Mouse (Mus musculus) right cerebral cortex, postnatal 25 days (tissue): ENCODE results near the gene Nek2.

ENCODE experiments used
- DNase-seq: peaks from one replicate; pipeline ENCODE4 v3.0.0; 2022

Nek2 gene

GRCm38 (mm10) chr1:191861247-191861646 lies 40.0 kb downstream of the Nek2 start:
- no peak for DNase-seq

- DNase-seq: no peak
Measured at GRCm38 (mm10) chr1:191863833-191864550, 42.7 kb downstream of the Nek2 start.

- no peak for DNase-seq
Measured at GRCm38 (mm10) chr1:191864551-191865027, 43.3 kb downstream of the Nek2 start.

DNA sequence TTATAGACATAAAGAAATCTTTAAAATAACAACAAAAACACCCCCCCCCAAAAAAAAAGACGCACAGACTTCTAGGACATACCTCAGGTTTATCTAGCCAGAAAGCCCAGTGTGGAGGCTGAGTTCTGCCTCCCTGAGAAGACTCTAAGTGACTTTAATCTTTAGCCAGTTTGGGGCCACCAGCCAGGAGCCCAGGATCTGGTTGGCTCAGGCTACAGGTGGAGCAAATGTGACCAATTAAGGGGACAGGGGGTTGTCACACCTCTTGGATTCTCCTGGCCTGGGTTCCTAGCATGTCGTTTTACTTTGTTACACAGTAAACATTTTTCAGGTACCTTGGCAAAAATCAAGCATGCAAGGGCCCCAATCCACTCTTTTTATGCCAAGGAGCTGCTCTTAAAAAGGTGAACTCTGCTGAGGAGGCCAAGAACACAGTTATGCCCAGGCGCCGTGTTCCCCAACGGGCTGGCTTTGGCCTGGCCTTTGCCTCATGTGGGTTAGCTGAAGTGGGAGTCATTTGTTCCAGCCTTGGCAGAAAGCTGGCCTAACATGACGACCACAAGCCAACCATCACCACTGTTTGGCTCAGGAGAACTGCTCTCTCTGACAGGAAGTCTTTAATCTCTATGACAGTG lies 50.9 kb downstream of the Nek2 start:
- DNase-seq: no peak

- DNase-seq: no peak
Measured at GRCm38 (mm10) chr1:191875006-191875405, 53.8 kb downstream of the Nek2 start.

DNA sequence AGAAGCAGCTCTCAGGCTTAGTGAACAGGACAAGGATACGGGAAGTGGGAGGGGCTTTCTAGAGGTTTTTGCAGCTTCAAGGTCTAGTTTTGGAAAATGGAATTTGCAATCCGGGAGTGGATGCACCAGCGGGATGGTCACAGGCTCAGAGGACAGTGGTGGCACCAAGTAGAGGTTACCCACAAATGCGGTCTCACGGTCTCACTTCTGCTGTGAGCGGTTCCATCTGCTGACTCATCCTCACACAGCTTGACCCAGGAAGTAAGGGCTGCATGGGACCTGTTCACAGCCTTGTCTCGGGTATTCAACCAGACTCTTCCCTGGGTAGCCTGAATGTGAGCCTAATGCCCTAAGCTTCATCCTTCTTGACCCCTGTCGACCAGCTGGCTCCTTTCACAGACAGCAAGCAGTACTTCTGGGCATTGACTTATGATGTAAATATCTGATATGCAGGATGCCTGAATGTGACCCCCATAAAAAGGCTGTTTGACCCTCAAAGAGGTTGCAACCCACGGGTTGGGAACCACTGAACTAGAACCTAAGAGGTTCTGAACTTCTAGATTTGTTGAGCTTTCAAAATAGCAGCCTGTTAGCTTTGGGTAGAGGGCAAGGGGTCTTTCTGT lies 54.5 kb downstream of the Nek2 start:
- no peak for DNase-seq

GRCm38 (mm10) chr1:191877681-191878080 lies 56.4 kb downstream of the Nek2 start:
- no peak for DNase-seq

DNA sequence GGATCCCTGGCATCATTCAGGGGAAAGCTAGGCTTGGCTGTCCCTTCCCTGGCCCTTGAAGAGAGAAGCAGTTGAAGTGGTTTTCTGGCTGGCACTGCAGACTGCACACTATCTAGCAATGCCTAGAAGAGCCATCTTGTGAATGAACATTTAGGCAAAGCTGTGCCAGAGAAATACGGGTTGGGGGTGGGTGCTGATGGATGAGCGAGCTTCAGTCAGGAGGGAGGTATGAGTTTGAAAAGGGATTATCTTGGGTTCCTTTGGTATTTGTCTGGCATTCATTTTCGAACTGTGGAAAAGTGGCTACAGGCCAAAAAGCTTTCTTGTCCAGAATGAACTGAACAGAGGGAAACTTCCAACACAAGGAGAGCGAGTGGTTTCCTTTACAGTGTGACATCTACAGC lies 57.3 kb downstream of the Nek2 start:
- no peak for DNase-seq

GRCm38 (mm10) chr1:191880247-191880646 lies 59.0 kb downstream of the Nek2 start:
- DNase-seq: no peak

DNA sequence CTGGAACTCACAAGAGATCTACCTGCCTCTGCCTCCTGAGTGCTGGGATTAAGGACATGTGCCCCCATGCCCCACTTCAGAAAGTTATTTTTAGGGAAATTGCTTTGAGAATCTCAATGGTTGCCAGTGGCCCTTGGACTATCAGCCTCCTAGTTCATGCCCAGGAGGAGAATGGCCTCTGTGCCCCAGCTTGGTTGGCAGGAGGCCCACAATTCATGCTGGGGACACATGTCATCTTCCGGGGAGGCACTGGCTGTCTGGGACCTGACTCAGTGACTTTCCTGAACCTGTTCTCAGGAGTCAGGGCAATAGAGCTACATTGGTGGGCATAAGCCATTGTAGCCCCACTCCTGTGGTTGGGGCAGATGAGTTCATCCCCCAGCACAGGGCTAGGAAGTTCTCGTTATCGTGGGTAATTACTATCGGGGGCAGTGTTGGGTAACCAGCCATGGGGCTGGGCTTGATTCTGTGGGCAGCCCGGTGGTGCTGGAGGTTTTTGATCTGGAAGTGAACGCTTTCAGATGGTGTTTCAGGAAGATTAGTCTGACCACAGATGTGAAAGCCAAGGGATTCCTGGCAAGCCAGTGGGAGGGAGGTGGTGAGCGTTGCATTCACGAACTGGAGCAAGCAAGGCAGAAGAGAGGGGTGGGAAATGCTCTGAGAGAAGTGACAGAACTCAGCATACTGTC lies 59.8 kb downstream of the Nek2 start:
- DNase-seq: no peak

DNA sequence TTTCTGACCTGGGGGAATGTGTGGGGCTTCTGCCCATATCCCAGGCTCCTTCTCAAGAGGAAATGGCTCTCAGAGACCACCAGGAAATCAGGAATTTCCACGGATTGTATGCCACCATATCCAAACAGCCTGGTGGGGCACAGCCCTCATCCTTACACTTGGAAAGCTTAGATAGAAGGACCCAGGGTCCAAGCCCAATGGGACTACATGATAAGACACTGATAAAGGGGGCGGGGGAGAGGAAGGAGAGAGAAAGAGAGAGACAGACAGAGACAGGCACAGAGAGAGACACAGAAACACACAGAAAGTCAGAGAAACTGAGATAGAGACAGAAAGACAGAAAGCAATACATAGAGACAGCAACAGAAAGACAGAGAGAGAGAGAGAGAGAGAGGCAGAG lies 60.4 kb downstream of the Nek2 start:
- DNase-seq: no peak
